Mouse (Mus musculus) spleen, adult 18-20 months (tissue): ENCODE results near the gene Rfc4.
"Not testable (repeated sequence)": the region's sequence is repeated elsewhere in the genome, so short reads cannot be mapped to it uniquely, and the experiment has no call there.

ENCODE experiments used
- DNase-seq, 2 experiments: peaks; one replicate each; pipeline ENCODE4 v3.0.0; 2022; ENCODE audit warnings: mixed read lengths in 2 of 2

The Rfc4 gene

GRCm38 (mm10) chr16:23100613-23101012, 26.9 kb downstream of the Rfc4 start:
- DNase-seq: no peak

- DNase-seq: no peak
Measured at GRCm38 (mm10) chr16:23100099-23100575, 27.4 kb downstream of the Rfc4 start.

- DNase-seq: no peak
Measured at GRCm38 (mm10) chr16:23099632-23100031, 27.9 kb downstream of the Rfc4 start.

DNA sequence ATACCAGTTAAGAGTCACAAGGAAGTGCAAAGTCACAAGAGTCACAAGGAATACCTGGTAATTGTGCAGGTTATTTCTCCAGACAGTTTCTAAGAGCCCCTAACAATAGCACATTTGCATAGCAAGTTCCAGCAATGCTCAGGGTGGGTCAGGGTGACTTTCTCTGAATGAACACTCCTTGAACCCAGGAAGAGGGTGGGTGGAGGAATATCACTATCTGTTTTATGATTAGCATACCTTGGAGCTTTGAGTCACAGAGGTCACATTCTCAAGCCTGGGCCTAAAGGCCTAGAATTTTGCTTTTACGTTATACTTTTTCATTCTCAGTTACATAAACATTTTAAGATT, 29.5 kb downstream of the Rfc4 start:
- DNase-seq: not testable (repeated sequence)

GRCm38 (mm10) chr16:23097290-23098104, 30.0 kb downstream of the Rfc4 start:
- DNase-seq: not testable (repeated sequence)

- DNase-seq: not testable (repeated sequence)
Measured at GRCm38 (mm10) chr16:23096886-23097285, 30.7 kb downstream of the Rfc4 start.

- DNase-seq: not testable (repeated sequence)
Measured at GRCm38 (mm10) chr16:23095581-23095980, 32.0 kb downstream of the Rfc4 start.

DNA sequence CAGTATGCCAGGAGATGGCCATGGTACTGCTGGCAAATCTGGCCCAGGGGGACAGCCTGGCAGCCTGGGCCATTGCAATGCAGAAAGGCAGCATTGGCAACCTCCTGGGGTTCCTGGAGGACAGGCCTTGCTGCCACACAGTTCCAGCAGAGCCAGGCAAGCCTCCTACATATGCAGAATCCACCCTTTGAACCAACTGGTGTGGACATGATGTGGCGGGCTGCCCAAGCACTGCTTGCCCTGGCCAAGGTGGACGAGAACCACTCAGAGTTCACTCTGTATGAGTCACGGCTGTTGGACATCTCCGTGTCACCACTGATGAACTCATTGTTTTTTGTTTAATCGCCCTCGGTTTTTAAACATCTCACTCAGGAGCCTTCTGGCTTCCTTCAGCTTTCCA, 33.4 kb downstream of the Rfc4 start:
- no peak for DNase-seq

DNA sequence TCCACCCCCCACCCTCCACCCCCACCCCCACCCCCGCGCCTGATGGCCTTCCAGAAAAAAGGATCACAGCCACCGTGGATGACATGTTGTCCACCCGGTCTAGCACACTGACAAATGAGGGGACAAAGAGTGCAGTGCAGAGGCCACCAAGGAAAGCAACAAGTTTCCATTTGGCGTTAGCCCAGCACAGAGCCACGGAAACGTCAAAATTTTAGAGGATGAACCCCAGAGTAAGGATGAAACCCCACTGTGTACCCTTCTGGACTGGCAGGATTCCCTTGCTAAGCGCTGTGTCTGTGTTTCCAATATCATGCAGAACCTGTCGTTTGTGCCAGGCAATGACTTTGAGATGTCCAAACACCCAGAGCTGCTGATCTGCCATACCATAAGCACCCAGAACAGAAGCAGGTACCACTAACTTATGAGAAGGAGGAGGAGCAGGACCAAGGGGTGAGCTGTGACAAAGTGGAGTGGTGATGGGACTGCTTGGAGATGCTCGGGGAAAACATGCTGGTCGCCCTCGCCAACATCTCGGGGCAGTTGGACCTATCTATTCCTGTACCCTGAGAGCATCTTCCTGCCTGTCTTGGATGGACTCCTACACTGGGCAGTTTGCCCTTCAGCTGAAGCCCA, 34.1 kb downstream of the Rfc4 start:
- DNase-seq: no peak

- DNase-seq: not testable (repeated sequence)
Measured at GRCm38 (mm10) chr16:23091345-23091744, 36.2 kb downstream of the Rfc4 start.

GRCm38 (mm10) chr16:23088491-23088890, 39.0 kb downstream of the Rfc4 start:
- DNase-seq: not testable (repeated sequence)

DNA sequence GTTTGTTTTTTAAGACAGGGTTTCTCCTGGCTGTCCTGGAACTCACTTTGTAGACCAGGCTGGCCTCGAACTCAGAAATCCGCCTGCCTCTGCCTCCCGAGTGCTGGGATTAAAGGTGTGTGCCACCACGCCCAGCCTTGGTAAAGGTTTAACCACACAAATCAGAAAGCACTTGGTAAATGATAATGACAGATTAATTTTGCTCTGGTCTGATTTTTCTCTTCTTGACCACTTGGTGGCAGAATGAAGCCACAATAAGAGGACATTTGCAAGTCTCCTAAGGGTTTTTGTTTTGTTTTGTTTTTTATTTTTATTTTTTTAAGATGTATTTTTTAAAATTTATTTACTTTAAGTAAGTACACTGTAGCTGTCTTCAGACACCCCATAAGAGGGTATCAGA, 39.8 kb downstream of the Rfc4 start:
- not testable (repeated sequence) for DNase-seq

- DNase-seq: not testable (repeated sequence)
Measured at GRCm38 (mm10) chr16:23087159-23087558, 40.4 kb downstream of the Rfc4 start.

DNA sequence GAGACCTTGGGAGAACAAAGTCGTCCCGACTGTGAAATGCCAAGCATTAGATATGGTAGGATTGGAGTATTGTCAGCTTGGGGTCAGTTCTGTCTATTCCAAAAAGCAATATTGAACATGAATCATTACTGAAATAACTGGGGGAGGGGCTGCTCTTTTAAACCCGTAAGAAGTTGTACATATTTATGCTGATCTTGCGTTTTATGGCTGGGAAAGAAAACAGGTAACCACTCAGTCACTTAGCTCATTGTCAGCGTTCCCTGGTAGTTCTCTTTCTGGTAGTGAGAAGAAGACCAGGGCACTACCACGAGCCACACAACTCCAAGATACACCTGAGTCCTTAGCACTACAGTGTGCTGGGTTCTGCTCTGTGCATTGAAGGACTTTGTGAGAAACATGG, 50.0 kb downstream of the Rfc4 start:
- not testable (repeated sequence) for DNase-seq
